Mouse (Mus musculus) megakaryocyte-erythroid progenitor cell, adult 5-6 weeks (primary cell): ENCODE results near the gene Sh3pxd2b. TPM values are rescaled to one million over a fixed set of nuclear protein-coding genes. Genes with fewer than 3 reads are reported as not detected.

ENCODE experiments used
- ATAC-seq: replicated peaks from 2 replicates; pipeline ENCODE4 v1.8.0; 2016; ENCODE audit warnings: mild to moderate bottlenecking, inconsistent platforms; ENCODE audit not compliant: severe bottlenecking, poor library complexity, low FRiP score, low TSS enrichment
- total RNA-seq, 2 experiments: library from RNA; stranded (forward) in 1 of 2; stranded (reverse) in 1 of 2; fragments of 200-1000, 215-1000 nt in 1 of 2; fragments of >200 nt in 1 of 2; fragmentation: Nextera tagmentation in 1 of 2; gene quantifications; 2 replicates each; pipeline ENCODE4 v1.2.3; 2014 to 2017

Sh3pxd2b gene
- total RNA-seq, 2 experiments from 2014 or later: 0.52 to 1.9 TPM

DNA sequence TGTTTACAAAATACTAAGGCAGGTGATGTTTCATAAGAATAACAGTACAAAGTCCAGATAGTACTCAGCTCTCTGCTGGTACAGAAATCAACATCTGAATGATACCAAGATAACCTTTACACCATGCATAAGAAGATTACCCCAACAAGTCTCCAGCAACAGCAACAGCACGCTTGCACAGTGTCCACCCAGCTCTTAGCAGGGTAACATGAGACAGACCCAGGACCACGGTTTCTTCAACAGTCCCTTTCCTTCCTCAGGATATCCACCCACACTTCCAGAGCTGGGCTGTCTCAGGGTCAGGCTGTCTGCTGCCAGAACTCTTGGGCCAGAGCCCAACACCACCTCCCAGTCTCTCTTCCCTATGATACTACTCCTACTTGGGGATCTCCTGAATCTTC, 8.5 kb upstream of the Sh3pxd2b start:
- ATAC-seq: no peak

DNA sequence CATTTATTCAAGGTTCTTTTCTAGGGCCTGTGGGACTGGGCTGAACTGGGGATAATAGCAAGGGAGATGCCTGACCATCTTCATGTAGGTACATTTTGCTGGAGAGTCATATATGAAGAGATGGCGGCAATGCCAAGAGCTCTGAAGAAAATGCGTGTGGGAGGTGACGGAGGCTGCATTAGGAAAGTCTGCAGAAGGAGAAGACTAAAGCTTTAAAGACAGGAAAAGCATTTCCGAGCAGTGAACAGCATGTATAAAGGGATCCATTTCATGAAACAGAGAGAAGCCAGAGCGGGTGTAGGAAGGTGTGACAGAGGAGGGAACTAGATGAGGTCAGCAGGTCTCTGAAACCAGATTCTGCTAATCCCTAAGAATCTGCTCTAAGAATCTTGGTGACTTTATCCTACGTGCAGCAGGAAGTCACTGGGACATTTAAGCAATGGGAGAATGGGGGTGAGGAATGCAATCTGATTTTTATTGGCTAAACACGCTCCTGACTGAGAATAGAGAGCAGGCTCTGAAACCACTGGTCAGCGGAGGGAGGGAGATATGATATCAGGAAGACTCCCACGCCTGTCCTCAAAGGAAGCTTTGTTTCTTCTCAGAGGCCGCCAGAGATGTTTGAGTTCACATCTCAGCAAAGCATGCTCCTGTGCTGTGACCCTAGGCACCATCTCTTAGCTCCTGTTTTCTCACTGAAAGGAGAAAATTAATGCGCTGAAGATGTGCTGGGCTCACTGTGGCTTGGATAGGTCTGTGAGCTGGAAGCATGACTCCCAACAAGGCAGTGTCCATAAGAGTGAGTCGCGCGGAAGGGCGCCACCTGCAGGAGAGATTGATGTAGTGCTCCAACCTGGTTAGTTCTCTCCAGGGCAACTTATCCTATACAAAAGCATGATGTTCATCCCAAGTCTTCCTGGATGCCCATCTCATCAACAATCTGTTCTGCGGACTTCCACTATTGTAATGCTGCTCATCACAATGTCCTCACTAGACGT, 6.8 kb upstream of the Sh3pxd2b start:
- peak; percentile 60 for ATAC-seq

DNA sequence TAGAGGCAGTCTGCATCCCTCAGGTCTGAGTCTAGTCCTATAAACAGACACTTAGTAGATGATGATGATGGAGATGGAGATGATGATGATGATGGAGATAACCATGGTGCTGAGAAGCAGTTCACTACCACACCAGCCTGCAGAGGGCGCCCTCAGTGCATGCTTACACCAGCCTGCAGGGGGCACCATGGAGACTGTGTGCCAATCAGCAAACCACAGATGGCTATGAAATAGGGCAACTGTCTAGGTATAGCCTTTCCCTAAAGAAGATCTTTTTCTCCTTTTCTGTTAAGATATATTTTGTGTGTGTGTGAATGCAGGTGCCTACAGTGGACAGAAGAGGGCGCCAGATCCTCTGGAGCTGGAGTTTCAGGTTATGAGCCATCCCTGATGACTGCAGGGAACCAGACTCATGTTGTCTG, 4.8 kb upstream of the Sh3pxd2b start:
- peak; percentile 29; the same call in 1 of the 2 replicates for ATAC-seq

DNA sequence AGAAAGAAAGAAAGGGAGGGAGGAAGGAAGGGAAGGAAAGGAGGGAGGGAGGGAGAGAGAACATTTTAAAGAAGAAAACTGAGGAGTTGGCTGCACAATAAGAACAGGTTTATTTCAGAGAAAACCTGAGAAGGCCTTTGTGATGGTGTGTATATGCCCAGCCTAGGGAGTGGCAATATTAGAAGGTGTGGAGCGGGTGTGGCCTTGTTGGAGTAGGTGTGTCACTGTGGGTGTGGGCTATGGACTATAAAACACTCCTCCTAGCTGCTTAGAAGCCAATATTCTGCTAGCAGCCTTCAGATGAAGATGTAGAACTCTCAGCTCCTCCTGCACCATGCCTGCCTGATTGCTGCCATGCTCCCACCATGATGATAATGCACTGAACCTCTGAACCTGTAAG, 4.3 kb upstream of the Sh3pxd2b start:
- no peak for ATAC-seq

DNA sequence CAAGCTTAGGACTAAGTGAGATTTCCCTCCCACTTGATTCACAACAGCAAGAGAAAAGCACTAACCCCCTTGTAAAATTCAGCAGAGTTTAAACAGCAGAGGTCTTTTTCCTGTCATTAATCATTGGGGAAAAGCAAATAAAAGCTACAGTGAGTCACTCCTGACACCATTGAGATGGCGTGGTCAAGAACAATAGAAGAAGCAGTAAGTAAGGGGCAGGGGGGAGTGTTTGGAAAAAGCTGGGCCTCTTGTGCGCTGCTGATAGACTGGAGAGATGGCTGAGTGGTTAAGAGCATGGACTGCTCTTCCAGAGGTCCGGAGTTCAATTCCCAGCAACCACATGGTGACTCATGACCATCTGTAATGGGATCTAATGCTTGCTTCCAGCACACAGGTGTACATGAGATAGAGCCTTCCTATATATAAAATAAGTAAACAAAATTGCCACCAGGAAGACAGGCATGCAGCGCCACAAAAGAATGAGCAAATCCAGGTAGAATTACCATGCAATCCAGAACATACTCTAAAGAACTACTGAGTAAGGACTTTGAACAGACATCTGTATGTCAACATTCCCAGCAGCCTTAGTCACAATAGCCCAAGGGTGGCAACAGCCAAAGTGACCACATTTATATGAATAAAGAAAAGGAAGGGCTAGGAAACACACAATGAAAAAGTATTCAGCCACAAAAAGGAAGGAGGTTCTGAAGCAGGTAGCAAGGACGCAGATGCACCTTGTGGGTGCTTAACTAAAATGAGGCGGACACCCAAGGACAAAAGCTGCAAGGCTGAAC, 1.9 kb upstream of the Sh3pxd2b start:
- no peak for ATAC-seq

DNA sequence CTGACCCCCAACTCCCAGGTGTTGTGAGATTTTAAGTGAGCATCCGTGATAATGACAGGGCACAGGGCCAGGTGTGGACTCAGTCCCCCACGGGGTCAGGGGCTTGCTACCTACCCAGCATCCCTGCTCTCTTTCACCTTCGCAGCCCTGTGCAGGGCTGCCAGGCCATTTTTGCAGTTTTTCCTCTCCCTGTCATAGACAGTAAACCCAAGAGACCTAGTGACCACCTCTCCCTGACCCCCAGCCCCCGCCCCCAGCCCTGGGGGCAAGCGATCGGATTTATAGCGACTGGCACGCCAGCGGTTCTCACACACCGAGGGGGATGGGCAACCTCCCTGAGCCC, 385 bp upstream of the Sh3pxd2b start:
- no peak for ATAC-seq

DNA sequence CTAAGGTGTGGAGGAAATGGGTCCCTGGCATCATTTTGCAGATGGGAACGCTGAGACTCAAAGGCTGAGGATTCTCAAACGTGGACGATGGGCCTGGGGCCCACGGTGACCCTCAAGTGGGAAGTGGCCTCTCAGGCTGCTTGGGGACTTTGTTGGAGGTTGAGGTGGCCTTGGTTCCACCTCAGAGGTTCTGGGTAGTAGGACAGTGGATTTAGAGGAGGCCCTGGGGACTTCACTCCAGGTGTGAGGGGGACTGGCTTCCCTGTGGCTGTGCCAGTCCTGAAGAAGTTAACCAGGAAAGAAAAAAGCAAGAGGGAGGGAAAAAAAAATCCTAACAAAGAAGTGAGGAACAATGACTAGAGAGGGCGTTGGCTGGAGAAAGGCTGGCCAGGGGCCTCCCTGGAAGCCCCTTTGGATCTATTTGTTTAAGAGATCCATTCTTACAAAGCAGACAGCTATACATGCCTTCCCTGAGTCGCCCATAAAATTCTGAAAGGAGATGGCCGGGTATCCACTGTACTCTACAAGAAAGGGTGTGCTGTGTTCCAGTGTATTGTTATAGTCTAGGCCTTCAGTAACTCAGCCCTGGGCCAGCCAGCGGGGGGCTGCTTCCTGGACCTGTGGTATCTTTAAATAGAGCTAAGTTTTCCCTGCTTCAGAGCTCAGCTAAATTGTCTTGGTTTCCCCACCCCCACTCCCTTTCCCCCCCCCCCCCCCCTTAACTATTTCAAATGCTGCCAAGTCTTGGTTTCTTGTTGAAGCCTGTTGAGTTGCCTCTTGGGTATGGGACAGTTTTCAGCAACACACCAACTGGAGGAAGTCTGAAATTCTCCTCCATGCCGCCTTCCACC, 1.0 kb downstream of the Sh3pxd2b start:
- ATAC-seq: no peak

DNA sequence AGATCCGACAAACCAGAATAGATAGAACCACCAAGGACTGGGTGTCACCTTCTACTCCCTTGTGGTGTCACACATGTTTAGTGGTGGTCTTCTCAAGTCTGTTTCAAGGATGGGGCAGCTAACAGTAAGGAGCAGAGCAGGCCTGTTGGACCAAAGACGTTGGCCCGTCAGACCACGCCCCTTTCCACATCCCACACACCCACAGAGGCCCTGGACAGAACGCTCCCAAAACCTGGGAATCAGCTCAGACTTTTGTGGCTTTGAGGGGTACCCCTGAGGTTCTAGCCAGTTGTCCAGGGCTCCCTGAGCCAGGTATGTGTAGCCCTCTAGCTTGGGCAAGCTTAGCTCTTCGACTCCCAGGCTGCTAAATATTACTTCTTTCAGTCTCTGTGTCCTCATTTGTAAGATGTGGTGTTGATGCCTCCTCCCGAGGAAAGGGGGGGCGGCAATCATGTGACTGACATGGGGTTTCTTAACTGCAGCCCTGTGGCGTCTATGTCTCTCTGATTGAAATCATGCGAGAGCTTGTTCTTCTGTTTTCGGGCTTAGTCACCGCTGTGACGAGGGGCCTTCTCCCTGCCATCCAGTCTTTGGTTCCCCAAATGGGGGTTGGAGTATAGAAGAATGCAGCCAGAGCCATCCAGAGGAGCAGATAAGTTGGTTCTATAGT, 1.8 kb downstream of the Sh3pxd2b start:
- 0 out of 2 replicates have a peak, but pooled peaks have one; percentile 9 for ATAC-seq

DNA sequence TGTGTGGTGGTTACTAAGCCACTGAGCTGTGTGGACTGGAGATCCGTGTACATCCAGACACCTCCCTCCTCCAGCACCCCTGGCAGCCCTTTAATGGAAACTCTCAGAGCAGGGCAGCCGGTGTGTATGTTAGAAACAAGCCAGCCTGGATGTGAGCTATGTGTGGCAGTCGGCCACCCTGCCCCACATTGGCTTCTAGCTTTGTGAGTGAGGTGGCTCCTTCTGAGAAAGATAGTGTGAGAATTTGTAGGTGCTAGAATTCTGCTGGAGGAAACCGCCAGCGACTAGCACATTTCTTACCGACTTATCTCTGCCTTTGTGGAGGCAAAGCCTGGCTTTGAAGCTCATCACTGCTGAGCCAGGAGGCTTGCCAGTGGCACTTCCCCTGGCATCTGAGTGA, 5.3 kb downstream of the Sh3pxd2b start:
- no peak for ATAC-seq

DNA sequence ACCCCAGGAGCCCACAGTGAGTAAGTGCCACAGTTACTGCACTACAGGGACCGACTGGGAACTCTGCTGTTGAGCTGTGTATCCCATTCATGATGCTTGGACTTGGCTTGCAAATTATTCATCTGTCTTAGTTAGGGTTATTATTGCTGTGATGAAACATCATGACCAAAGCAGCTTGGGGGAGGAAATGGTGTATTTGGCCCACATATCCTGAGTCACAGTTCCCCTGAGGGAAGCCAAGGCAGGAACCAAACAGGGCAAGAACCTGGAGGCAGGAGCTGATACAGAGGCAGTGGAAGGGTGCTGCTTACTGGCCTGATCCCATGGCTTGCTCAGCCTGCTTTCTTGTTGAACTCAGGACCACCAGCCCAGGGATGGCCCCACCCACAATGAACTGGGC, 7.8 kb downstream of the Sh3pxd2b start:
- no peak for ATAC-seq

DNA sequence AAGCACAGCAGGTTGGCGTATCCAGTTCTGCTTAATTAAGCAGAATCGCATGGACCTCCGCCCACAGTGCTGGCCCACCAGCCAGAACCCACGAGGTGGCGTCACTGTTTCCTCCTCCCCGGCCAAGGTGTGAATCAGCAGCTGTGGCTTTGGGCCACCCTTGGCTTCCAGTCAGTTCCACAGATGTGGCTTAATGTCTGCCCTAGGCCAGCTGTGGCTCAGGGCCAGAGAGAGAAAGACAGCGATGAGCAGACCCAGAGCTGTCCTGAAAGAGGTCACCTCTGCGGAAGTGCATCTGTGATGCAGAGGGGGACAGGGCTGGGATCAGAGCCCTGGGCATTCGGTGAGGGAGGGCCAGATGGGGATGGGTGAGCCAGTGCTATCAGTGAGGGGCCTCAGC, 10.1 kb downstream of the Sh3pxd2b start:
- peak; percentile 24; the same call in 1 of the 2 replicates for ATAC-seq

DNA sequence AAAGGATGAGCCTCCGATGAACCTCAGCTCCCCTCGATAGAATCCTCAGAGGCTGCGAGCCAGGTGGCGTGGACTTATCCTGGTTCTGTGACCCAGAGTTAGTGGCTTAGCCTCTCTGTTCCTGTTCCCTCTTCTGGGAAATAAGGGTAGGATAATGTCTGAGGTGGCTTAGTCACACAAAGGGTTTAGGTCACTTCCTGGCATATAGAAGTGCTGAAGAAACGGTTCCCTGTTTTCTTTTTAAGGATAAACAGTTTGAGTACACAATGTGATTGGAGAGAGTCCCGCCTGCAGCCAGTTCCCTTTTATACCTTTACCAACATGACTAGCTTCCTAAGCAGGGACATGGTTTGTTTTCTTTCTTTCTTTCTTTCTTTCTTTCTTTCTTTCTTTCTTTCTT, 10.8 kb downstream of the Sh3pxd2b start:
- no peak for ATAC-seq

DNA sequence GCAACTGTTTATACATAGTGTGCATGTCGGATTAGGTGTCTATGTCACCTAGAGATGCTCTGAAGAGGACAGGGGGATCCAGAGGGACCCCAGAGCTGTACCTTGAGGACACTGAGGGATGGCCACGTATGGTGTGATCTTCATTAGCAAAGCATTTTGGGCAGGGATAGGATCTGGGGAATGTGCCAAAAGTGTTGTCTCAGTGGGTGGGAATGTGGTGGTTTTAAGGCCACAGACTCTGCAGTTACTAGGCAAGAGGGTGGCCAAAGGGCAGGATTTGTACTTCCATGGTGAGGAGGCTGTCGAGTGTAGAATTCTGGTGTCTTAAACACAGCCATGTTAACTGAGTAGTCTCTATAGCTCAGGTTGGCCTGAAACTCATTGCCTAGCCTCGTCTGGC, 11.9 kb downstream of the Sh3pxd2b start:
- ATAC-seq: no peak

DNA sequence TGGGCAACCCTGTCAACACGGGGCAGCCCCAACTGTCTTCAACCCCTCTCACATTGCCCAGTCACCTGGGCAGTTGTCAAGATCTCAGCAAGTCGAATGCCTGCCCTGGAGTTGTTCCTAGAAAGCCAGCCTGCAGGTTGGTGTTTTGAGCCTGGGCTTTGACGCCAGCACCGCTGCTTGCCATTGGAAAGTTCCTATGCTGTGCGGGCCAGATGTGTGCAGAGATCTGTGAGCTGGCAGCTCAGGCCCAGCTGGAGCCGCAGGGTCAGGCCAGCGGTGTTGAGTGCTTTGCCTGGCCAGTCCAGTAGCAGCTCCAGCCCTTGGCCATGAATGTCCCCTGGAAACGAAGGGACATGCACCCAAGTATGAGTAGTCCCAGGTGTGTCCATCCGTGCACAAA, 14.2 kb downstream of the Sh3pxd2b start:
- ATAC-seq: no peak

DNA sequence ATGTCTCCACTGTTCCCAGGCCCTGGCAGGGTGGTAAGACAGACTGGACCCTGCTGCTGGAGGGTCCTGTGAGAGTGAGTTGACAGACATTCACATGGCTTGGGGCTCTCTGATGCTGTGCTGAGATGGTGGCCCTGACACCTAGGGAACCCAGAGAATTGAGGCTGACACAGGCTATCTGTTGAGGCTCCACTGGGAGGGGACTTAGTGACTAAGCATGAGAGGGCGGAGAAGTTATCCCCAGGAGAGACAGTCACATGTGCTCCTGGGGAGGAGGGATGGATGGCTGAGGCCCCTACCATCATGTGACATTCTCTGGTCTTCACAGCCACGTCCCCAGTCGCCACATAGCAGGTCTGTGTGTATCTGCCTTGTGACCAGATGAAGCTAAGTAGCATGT, 15.6 kb downstream of the Sh3pxd2b start:
- ATAC-seq: no peak

DNA sequence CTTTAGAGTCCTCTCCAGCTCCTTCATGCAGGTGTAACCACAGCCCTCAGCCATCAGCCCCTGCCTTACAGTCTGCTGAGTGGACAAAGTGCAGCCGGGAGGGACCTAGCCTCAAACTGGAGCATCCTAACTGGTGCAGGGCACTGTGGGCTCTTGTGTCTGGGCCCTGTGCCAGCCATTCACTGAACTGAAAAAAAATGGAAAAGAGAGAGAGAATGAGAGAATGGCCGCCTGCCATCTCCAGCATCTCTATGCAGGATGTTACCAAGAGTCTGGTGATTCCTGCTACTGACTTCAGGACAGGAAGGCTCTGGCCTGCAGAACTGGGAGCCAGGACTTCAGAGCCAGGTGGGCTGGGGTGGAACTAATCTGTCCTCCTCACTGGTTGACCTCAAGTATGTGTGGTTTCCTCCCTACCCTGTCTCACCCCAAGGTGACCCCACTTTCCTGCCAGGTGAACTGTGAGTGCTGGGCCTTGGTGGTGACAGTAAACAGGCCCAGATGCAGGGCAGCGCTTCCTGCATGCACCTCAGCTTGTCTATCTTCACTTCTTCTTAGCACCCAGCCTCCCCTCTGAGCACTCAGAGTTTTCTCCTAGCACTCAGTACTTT, 16.1 kb downstream of the Sh3pxd2b start:
- ATAC-seq: no peak

DNA sequence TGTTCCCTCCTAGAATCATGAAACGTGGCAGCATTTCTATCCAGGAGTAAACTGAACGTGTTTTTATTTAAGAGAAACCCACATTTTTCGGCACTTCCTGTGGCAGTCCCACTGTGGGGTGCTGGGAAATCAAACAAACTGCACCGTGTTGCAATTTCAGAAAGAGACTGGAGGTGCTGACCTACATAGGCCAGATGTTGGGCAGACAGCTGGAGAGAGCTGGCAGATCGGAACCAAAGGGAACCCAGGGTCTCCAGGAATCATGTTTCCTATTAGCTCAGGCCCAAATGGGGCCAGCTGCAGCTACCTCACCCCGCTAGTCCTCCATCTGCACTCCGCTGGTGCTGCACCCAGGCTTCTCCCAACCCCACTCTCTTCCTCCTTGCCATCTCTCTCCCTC, 16.8 kb downstream of the Sh3pxd2b start:
- no peak for ATAC-seq

DNA sequence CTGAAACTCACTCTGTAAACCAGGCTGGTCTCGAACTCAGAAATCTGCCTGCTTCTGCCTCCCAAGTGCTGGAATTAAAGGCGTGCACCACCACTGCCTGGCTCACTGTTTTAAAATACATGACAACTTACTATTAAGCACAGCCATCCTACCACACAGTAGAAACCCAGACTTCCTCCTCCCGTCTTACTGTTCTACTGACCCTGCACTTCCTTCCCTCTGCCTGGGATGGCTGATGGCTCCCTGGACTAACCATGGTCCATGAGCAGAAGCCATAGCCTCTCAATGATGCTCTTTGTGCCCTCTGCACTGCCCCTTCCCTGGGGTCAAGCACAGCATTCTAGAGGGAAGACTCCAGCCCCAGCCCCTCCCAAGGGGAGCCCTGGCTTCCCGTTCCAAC, 17.9 kb downstream of the Sh3pxd2b start:
- ATAC-seq: no peak

DNA sequence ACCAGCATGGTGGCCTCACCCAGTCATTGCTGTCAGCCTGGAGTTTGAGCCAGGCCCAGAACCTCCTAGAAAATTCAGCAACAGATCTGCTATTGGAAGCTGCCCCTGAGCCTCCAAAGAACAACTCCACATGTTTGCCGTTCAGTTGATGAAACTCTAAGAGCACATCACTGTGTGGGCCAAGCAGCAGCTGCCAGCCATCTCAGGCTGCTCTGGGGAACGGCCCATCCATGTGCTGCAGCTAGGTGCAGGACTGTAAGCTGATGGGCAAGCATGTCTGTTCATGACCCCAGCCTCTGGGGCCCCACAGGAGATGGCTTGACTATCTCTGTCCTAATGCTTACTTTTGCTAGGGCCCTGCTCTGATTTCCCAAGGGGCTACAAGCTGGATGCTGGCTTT, 19.4 kb downstream of the Sh3pxd2b start:
- no peak for ATAC-seq
